Mouse (Mus musculus): ENCODE data around the gene Lix1l. TPM values are rescaled to one million over a fixed set of nuclear protein-coding genes. Genes with fewer than 3 reads are reported as not detected.
"Not testable (repeated sequence)": the region's sequence is repeated elsewhere in the genome, so short reads cannot be mapped to it uniquely, and the experiment has no call there.

Gene Lix1l
- polyA plus RNA-seq, 1 experiment from 2014 or later: 0.45 TPM

- WGBS (ENCODE audit: insufficient replicate concordance): 6% methylated on average over 15 of the region's 18 CpGs
- H3K4me1 ChIP-seq (ENCODE audit: insufficient read depth): peaks cover 7% of the 10 kb centered on the region
- H3K36me3 ChIP-seq (replicated peaks; ENCODE audit: insufficient read depth, low read length): no peaks in the 10 kb centered on the region
- no peak overlapping the region for H3K4me3 ChIP-seq (ENCODE audit: low read depth, low read length)
- ATAC-seq (peak; percentile 78), DNase-seq (peak; percentile 83)
- H3K9ac ChIP-seq (replicated peaks): no peak overlapping the region; the same call in 1 of the 2 replicates
- no peak overlapping the region for H3K27ac ChIP-seq (ENCODE audit: low read depth)
- H3K4me2 ChIP-seq (ENCODE audit: low read depth, low read length): peak overlapping the region; percentile 51
- no peaks in the 10 kb centered on the region for H3K27me3 ChIP-seq (ENCODE audit: insufficient read depth, low read length)
- TF ChIP-seq CTCF (IDR thresholded peaks at IDR 0.05; ENCODE audit: low read depth): peak; percentile 73
- no peak for TF ChIP-seq EP300 (IDR thresholded peaks at IDR 0.05; ENCODE audit: low read depth)
- no peaks in the 10 kb centered on the region for H3K9me3 ChIP-seq (ENCODE audit: low read length)
These were observed 62.7 kb downstream of the Lix1l start for GRCm38 (mm10) chr3:96663432-96664239.

- ATAC-seq; H3K27ac ChIP-seq (ENCODE audit: low read depth); H3K4me2 ChIP-seq (ENCODE audit: low read depth, low read length); H3K9ac ChIP-seq (replicated peaks); H3K36me3 ChIP-seq (replicated peaks; ENCODE audit: insufficient read depth, low read length); H3K4me3 ChIP-seq (ENCODE audit: low read depth, low read length); H3K9me3 ChIP-seq (ENCODE audit: low read length); DNase-seq: not testable (repeated sequence)
- peaks cover 12% of the 10 kb centered on the region for H3K4me1 ChIP-seq (ENCODE audit: insufficient read depth)
- peaks cover 11% of the 10 kb centered on the region; the same call in 1 of the 2 replicates for H3K27me3 ChIP-seq (ENCODE audit: insufficient read depth, low read length)
- 82% methylated on average over 7 of the region's 7 CpGs for WGBS (ENCODE audit: insufficient replicate concordance)
These were observed 64.9 kb downstream of the Lix1l start for GRCm38 (mm10) chr3:96665732-96666363.

- ATAC-seq (no peak), DNase-seq (no peak)
- peaks cover 19% of the 10 kb centered on the region for H3K27me3 ChIP-seq (ENCODE audit: insufficient read depth, low read length)
- H3K4me1 ChIP-seq (ENCODE audit: insufficient read depth): peaks cover 12% of the 10 kb centered on the region
- H3K9me3 ChIP-seq (ENCODE audit: low read length): no peaks in the 10 kb centered on the region
- H3K9ac ChIP-seq (replicated peaks): no peak overlapping the region
- H3K27ac ChIP-seq (ENCODE audit: low read depth): no peak overlapping the region
- H3K4me2 ChIP-seq (ENCODE audit: low read depth, low read length): no peak overlapping the region
- 85% methylated on average over 5 of the region's 5 CpGs for WGBS (ENCODE audit: insufficient replicate concordance)
- no peak overlapping the region for H3K4me3 ChIP-seq (ENCODE audit: low read depth, low read length)
- TF ChIP-seq CTCF (IDR thresholded peaks at IDR 0.05; ENCODE audit: low read depth) (no peak), EP300 (IDR thresholded peaks at IDR 0.05; ENCODE audit: low read depth) (no peak)
- no peaks in the 10 kb centered on the region for H3K36me3 ChIP-seq (replicated peaks; ENCODE audit: insufficient read depth, low read length)
These were observed 66.0 kb downstream of the Lix1l start for GRCm38 (mm10) chr3:96666916-96667315.

- TF ChIP-seq EP300 (IDR thresholded peaks at IDR 0.05; ENCODE audit: low read depth): no peak
- peak; percentile 72 for TF ChIP-seq CTCF (IDR thresholded peaks at IDR 0.05; ENCODE audit: low read depth)
- Histone ChIP-seq H3K4me3 (ENCODE audit: low read depth, low read length) (no peak overlapping the region), H3K4me1 (ENCODE audit: insufficient read depth) (peaks cover 12% of the 10 kb centered on the region), H3K27ac (ENCODE audit: low read depth) (no peak overlapping the region), H3K9me3 (ENCODE audit: low read length) (no peaks in the 10 kb centered on the region), H3K4me2 (ENCODE audit: low read depth, low read length) (no peak overlapping the region), H3K36me3 (replicated peaks; ENCODE audit: insufficient read depth, low read length) (no peaks in the 10 kb centered on the region), H3K9ac (replicated peaks) (no peak overlapping the region), H3K27me3 (ENCODE audit: insufficient read depth, low read length) (peaks cover 19% of the 10 kb centered on the region)
- DNase-seq (peak; percentile 30), ATAC-seq (no peak)
- WGBS (ENCODE audit: insufficient replicate concordance): 27% methylated on average over 1 of the region's 1 CpGs
These were observed 66.4 kb downstream of the Lix1l start for GRCm38 (mm10) chr3:96667316-96667715.

- no peak overlapping the region for H3K27ac ChIP-seq (ENCODE audit: low read depth)
- TF ChIP-seq EP300 (IDR thresholded peaks at IDR 0.05; ENCODE audit: low read depth) (no peak), CTCF (IDR thresholded peaks at IDR 0.05; ENCODE audit: low read depth) (no peak)
- H3K4me3 ChIP-seq (ENCODE audit: low read depth, low read length): no peak overlapping the region
- H3K4me1 ChIP-seq (ENCODE audit: insufficient read depth): peaks cover 12% of the 10 kb centered on the region
- WGBS (ENCODE audit: insufficient replicate concordance): 92% methylated on average over 5 of the region's 5 CpGs
- H3K9ac ChIP-seq (replicated peaks): no peak overlapping the region
- H3K27me3 ChIP-seq (ENCODE audit: insufficient read depth, low read length): peaks cover 19% of the 10 kb centered on the region
- H3K36me3 ChIP-seq (replicated peaks; ENCODE audit: insufficient read depth, low read length): no peaks in the 10 kb centered on the region
- H3K9me3 ChIP-seq (ENCODE audit: low read length): no peaks in the 10 kb centered on the region
- no peak overlapping the region for H3K4me2 ChIP-seq (ENCODE audit: low read depth, low read length)
- no peak for DNase-seq
- ATAC-seq: no peak
These were observed 67.6 kb downstream of the Lix1l start for GRCm38 (mm10) chr3:96668424-96669067.

Data from liver, postnatal 0 days (tissue).